Mouse (Mus musculus): ENCODE results near the gene Tcp11x2. TPM values are rescaled to one million over a fixed set of nuclear protein-coding genes. Genes with fewer than 3 reads are reported as not detected.

Tcp11x2 gene
- polyA plus RNA-seq, 1 experiment, result not detected

GRCm38 (mm10) chrX:135627605-135628004, 66.0 kb downstream of the Tcp11x2 start, which contains the start of gene Prame:
Gene Prame, minus strand, starts transcription at chrX:135627705.
- Histone ChIP-seq H3K9me3 (replicated peaks; ENCODE audit: control insufficient read depth, insufficient read depth, low read length, poor library complexity, severe bottlenecking) (no peaks in the 10 kb centered on the region), H3K27ac (ENCODE audit: insufficient read depth, low read length) (no peak within 1 kb of the TSS), H3K27me3 (ENCODE audit: control insufficient read depth, insufficient read depth, low read length, poor library complexity, severe bottlenecking) (no peaks in the 10 kb centered on the region), H3K9ac (ENCODE audit: low read depth, poor library complexity, severe bottlenecking) (no peak within 1 kb of the TSS), H3K36me3 (ENCODE audit: control insufficient read depth, insufficient read depth, low read length, poor library complexity, severe bottlenecking) (no peaks in the 10 kb centered on the region), H3K4me3 (ENCODE audit: low read depth, low read length) (no peak within 1 kb of the TSS), H3K4me1 (ENCODE audit: control insufficient read depth, insufficient read depth, low read length) (no peaks in the 10 kb centered on the region)
- TF ChIP-seq CTCF (IDR thresholded peaks at IDR 0.05; ENCODE audit: low read depth, low read length) (no peak), EP300 (IDR thresholded peaks at IDR 0.05; ENCODE audit: insufficient read depth, low read depth, low read length) (no peak), POLR2A (IDR thresholded peaks at IDR 0.05; ENCODE audit: insufficient read depth, low read length) (no peak)

Other genes with a start within 250 kb of the Tcp11x2 start
- gene AV320801, start 199.2 kb downstream of the Tcp11x2 start, polyA plus RNA-seq (2011; ENCODE audit: insufficient read depth, insufficient read length, low read depth, missing spikeins), result not detected in 2 replicates
- 6.4 TPM in 2 replicates for gene Nxf7, start 95.0 kb downstream of the Tcp11x2 start, polyA plus RNA-seq (2011; ENCODE audit: insufficient read depth, insufficient read length, low read depth, missing spikeins)
- not detected in 2 replicates for gene Prame, start 66.1 kb downstream of the Tcp11x2 start, polyA plus RNA-seq (2011; ENCODE audit: insufficient read depth, insufficient read length, low read depth, missing spikeins)
- not detected in 2 replicates for gene Tmsb15a, start 31.5 kb upstream of the Tcp11x2 start, polyA plus RNA-seq (2011; ENCODE audit: insufficient read depth, insufficient read length, low read depth, missing spikeins)
- 11.0 and 11.3 TPM in 2 replicates for gene Armcx5, start 48.9 kb upstream of the Tcp11x2 start, polyA plus RNA-seq (2011; ENCODE audit: insufficient read depth, insufficient read length, low read depth, missing spikeins)
- 47.8 and 49.3 TPM in 2 replicates for gene Gprasp1, start 48.9 kb upstream of the Tcp11x2 start, polyA plus RNA-seq (2011; ENCODE audit: insufficient read depth, insufficient read length, low read depth, missing spikeins)
- gene Bhlhb9, start 103.8 kb upstream of the Tcp11x2 start, polyA plus RNA-seq (2011; ENCODE audit: insufficient read depth, insufficient read length, low read depth, missing spikeins), result 25.7 and 29.8 TPM in 2 replicates
- 25.2 and 30.4 TPM in 2 replicates for gene Gprasp2, start 145.2 kb upstream of the Tcp11x2 start, polyA plus RNA-seq (2011; ENCODE audit: insufficient read depth, insufficient read length, low read depth, missing spikeins)

Data from ES-Bruce4 (cell line).